Mouse (Mus musculus): ENCODE measurements around the gene Gpr87. TPM values are rescaled to one million over a fixed set of nuclear protein-coding genes. Genes with fewer than 3 reads are reported as not detected.

Gene Gpr87
- polyA plus RNA-seq, 1 experiment from 2014 or later = 0.31 TPM

GRCm38 (mm10) chr3:59210089-59210488 is 15.2 kb upstream of the Gpr87 start:
- H3K36me3 ChIP-seq (replicated peaks) = no peaks in the 10 kb centered on the region
- WGBS = 67% methylated on average over 8 of the region's 8 CpGs

DNA sequence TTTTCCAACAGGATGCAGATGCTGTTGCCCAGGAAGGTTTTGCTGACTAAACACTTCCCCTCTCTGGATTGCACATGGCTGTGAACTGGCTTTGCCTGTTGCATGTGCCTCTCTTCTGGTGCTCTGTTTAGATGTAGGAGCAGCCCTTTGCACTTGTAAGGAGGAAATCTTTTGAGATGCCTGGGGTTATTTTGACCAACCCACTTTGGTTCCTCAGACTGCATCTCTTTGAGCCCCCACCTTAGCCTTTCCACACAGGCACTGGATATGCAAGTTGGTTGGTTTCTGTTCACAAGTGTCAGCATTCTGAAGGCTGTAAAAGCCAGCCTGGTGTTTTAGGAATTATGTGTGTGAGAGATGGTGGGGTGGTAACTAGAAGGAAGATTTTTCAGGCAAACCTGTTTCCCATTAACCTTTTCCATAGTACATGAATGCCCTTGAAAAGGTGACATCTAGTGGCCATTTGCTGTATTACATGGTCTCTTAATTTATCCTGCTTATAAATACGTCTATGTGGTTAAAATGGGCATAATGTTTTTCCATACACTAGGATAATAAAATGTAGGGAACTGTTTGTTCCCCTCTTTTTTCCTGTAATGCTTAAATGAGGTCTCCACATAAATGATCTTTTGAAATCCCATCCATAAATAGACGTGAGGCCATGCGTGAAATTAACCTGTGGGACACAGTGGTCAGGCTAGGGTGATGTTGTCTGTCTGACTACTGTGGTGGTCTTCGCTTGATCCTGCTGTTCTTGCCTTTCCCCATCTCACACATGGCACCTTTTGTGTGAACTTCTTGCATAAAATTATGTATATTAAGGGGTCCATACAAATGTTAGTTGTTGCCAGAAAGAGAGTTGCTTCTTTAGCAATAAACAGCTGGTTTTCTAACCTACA is 14.0 kb upstream of the Gpr87 start:
- Histone ChIP-seq H3K27me3 (replicated peaks; ENCODE audit: low read depth, poor library complexity, severe bottlenecking) (no peaks in the 10 kb centered on the region), H3K27ac (replicated peaks) (no peak overlapping the region; the same call in 1 of the 2 replicates), H3K4me3 (no peak overlapping the region), H3K36me3 (replicated peaks) (no peaks in the 10 kb centered on the region), H3K9me3 (no peaks in the 10 kb centered on the region), H3K4me1 (peaks cover 4% of the 10 kb centered on the region; the same call in 1 of the 2 replicates)
- peak; percentile 18 for DNase-seq (ENCODE audit: low spot score)
- WGBS = 65% methylated on average over 4 of the region's 4 CpGs

More at GRCm38 (mm10) chr3:59210089-59210488, 15.2 kb upstream of the Gpr87 start:
- no peak overlapping the region for H3K27ac ChIP-seq (replicated peaks)
- no peaks in the 10 kb centered on the region for H3K9me3 ChIP-seq
- no peak overlapping the region for H3K4me3 ChIP-seq
- peaks cover 4% of the 10 kb centered on the region; the same call in 1 of the 2 replicates for H3K4me1 ChIP-seq
- H3K27me3 ChIP-seq (replicated peaks; ENCODE audit: low read depth, poor library complexity, severe bottlenecking) = no peaks in the 10 kb centered on the region
- no peak for DNase-seq (ENCODE audit: low spot score)

DNA sequence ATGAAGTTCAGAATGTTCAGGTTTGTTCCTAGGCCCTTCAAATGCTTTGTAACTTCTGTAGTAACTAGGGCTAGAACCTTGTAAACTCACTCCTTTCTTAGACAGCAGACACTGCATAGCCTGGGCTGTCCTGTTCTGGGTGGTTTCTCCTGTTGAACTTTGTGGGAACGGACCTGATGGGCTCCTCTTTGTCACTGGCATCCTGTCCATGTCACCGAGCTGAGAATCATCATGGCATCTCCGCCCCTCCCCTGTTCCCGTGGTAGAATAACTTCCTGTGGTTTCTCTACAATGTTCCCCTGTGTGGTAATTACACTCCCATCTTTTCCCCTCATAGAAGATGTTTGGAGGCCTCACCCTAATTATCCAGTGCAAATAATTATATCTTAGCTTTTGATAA is 11.0 kb upstream of the Gpr87 start:
- no peak for DNase-seq (ENCODE audit: low spot score)
- H3K4me3 ChIP-seq = no peak overlapping the region
- no peaks in the 10 kb centered on the region for H3K27me3 ChIP-seq (replicated peaks; ENCODE audit: low read depth, poor library complexity, severe bottlenecking)
- no peak overlapping the region for H3K27ac ChIP-seq (replicated peaks)
- no peaks in the 10 kb centered on the region for H3K9me3 ChIP-seq
- WGBS = 74% methylated on average over 4 of the region's 4 CpGs
- peaks cover 4% of the 10 kb centered on the region; the same call in 1 of the 2 replicates for H3K4me1 ChIP-seq
- H3K36me3 ChIP-seq (replicated peaks) = no peaks in the 10 kb centered on the region

GRCm38 (mm10) chr3:59204719-59205503 is 10.0 kb upstream of the Gpr87 start:
- no peak overlapping the region for H3K27ac ChIP-seq (replicated peaks)
- H3K4me1 ChIP-seq = peaks cover 4% of the 10 kb centered on the region; the same call in 1 of the 2 replicates
- no peaks in the 10 kb centered on the region for H3K36me3 ChIP-seq (replicated peaks)
- H3K4me3 ChIP-seq = no peak overlapping the region
- no peak for DNase-seq (ENCODE audit: low spot score)
- 84% methylated on average over 11 of the region's 11 CpGs for WGBS
- no peaks in the 10 kb centered on the region for H3K9me3 ChIP-seq
- no peaks in the 10 kb centered on the region for H3K27me3 ChIP-seq (replicated peaks; ENCODE audit: low read depth, poor library complexity, severe bottlenecking)

DNA sequence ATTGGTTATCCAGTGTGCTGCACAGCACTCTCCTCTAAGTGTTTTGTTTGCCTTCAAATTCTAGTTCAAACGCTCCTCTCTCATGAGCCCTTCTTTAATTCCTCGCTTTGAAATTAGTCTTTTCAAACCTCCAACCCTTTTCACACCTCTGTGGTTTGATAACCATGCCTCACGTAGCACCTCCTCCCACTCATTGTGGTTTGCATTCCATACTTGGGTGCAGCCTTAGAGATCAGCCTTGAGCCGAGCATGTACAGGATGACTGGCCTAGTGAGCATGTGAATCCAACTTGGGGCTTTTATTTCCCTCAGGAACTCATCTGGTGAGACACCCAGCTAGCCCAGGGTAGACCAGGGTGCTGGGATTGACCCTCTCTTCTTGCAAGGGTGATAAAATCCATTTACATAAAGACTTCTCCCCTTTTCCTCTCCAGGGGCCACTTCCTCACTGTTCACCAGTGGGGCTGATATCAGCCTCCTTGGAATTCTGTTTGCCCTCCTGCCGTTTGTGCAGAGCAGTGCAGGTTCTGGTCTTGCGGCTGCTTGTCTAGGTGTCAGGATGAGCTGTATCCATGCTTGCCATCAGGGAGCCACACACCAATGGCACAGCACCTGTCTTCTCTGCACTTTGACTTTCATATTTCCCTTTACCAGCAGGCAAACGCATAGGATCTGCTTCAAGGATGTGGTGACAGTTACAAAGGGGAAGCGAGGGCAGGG is 9.1 kb upstream of the Gpr87 start:
- H3K9me3 ChIP-seq = no peaks in the 10 kb centered on the region
- no peak for DNase-seq (ENCODE audit: low spot score)
- no peak overlapping the region for H3K4me3 ChIP-seq
- WGBS = 85% methylated on average over 8 of the region's 8 CpGs
- H3K36me3 ChIP-seq (replicated peaks) = no peaks in the 10 kb centered on the region
- peaks cover 4% of the 10 kb centered on the region; the same call in 1 of the 2 replicates for H3K4me1 ChIP-seq
- H3K27ac ChIP-seq (replicated peaks) = no peak overlapping the region
- no peaks in the 10 kb centered on the region for H3K27me3 ChIP-seq (replicated peaks; ENCODE audit: low read depth, poor library complexity, severe bottlenecking)

- no peaks in the 10 kb centered on the region for H3K4me1 ChIP-seq
- H3K9me3 ChIP-seq = no peaks in the 10 kb centered on the region
- 87% methylated on average over 4 of the region's 4 CpGs for WGBS
- H3K36me3 ChIP-seq (replicated peaks) = no peaks in the 10 kb centered on the region
- H3K27me3 ChIP-seq (replicated peaks; ENCODE audit: low read depth, poor library complexity, severe bottlenecking) = no peaks in the 10 kb centered on the region
- no peak overlapping the region for H3K27ac ChIP-seq (replicated peaks)
- DNase-seq (ENCODE audit: low spot score) = no peak
- no peak overlapping the region for H3K4me3 ChIP-seq
Measured at GRCm38 (mm10) chr3:59197329-59197948, 2.5 kb upstream of the Gpr87 start.

GRCm38 (mm10) chr3:59194099-59194498 is 805 bp downstream of the Gpr87 start:
- no peaks in the 10 kb centered on the region for H3K27me3 ChIP-seq (replicated peaks; ENCODE audit: low read depth, poor library complexity, severe bottlenecking)
- H3K36me3 ChIP-seq (replicated peaks) = no peaks in the 10 kb centered on the region
- no peaks in the 10 kb centered on the region for H3K9me3 ChIP-seq
- H3K4me3 ChIP-seq = no peak overlapping the region
- 87% methylated on average over 7 of the region's 7 CpGs for WGBS
- no peak for DNase-seq (ENCODE audit: low spot score)
- no peaks in the 10 kb centered on the region for H3K4me1 ChIP-seq
- no peak overlapping the region for H3K27ac ChIP-seq (replicated peaks)

DNA sequence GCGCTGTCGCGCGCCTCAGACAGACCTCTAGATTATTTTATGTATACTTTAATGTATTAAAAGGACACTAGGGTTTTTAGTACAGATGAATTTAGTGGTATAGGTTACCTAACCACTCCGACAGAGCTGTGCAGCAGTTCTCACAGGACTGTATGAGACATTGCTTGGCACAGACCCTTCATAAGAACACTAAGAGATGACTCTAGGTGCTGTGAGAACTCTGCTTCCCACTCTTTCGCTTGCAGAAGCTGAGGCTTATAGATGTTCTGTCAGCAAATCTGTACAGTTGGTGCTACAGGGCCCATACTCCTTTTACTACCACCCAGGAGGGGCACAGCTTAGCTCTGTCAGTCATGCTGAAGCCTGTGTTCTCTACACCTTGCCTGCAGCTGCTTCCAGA is 3.2 kb downstream of the Gpr87 start:
- Histone ChIP-seq H3K36me3 (replicated peaks) (no peaks in the 10 kb centered on the region), H3K4me1 (no peaks in the 10 kb centered on the region), H3K27me3 (replicated peaks; ENCODE audit: low read depth, poor library complexity, severe bottlenecking) (no peaks in the 10 kb centered on the region), H3K4me3 (no peak overlapping the region), H3K9me3 (no peaks in the 10 kb centered on the region), H3K27ac (replicated peaks) (no peak overlapping the region)
- WGBS = 95% methylated on average over 6 of the region's 6 CpGs
- DNase-seq (ENCODE audit: low spot score) = no peak

DNA sequence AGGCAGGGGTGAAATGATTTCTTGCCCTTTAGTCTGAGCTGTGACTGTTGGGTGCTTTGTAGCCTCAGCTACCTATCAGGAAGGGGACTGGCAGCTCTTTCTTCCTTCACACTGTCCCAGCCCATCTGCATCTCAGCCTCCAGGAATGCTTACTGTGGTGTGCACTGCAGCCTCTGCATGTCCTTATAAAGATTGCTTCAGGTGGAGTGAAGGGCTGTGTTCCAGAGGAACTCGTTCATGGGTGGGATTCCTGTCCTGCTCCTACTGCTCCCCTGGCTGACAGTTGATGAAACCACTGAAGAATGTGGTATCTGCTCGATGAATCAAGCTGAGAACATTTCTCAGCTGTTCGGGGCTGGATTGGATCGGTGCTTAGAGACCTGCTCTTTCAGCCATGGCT is 7.6 kb downstream of the Gpr87 start:
- Histone ChIP-seq H3K36me3 (replicated peaks) (no peaks in the 10 kb centered on the region), H3K27me3 (replicated peaks; ENCODE audit: low read depth, poor library complexity, severe bottlenecking) (no peaks in the 10 kb centered on the region), H3K27ac (replicated peaks) (no peak overlapping the region), H3K4me3 (no peak overlapping the region), H3K4me1 (no peaks in the 10 kb centered on the region), H3K9me3 (no peaks in the 10 kb centered on the region)
- no peak for DNase-seq (ENCODE audit: low spot score)
- 89% methylated on average over 4 of the region's 4 CpGs for WGBS

- Histone ChIP-seq H3K36me3 (replicated peaks) (no peaks in the 10 kb centered on the region), H3K4me3 (no peak overlapping the region), H3K27me3 (replicated peaks; ENCODE audit: low read depth, poor library complexity, severe bottlenecking) (no peaks in the 10 kb centered on the region), H3K9me3 (no peaks in the 10 kb centered on the region), H3K4me1 (no peaks in the 10 kb centered on the region), H3K27ac (replicated peaks) (no peak overlapping the region)
- DNase-seq (ENCODE audit: low spot score) = no peak
- 88% methylated on average over 4 of the region's 4 CpGs for WGBS
Measured at GRCm38 (mm10) chr3:59185662-59186061, 9.2 kb downstream of the Gpr87 start.

DNA sequence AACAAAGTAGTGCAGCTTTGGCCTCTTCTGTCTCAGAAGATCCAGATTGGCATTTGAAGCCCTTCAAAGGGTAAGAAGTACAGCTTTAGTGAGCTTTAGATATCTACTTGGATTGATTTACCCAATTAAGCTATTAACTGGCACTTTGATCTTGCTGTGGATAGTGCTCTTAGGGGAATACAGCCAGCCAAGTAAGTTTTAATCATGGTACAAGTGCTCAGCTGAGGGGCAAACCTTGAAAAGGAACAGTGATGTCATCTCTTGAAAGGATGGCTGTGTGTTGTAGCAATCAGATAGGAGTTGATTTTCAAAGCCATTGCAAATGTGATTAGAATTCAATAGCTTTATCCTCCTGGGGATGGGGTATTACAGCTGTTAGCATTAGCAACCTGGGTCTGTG is 12.8 kb downstream of the Gpr87 start:
- Histone ChIP-seq H3K36me3 (replicated peaks) (no peaks in the 10 kb centered on the region), H3K4me3 (no peak overlapping the region), H3K4me1 (no peaks in the 10 kb centered on the region), H3K27me3 (replicated peaks; ENCODE audit: low read depth, poor library complexity, severe bottlenecking) (no peaks in the 10 kb centered on the region), H3K9me3 (no peaks in the 10 kb centered on the region), H3K27ac (replicated peaks) (no peak overlapping the region)
- DNase-seq (ENCODE audit: low spot score) = no peak

DNA sequence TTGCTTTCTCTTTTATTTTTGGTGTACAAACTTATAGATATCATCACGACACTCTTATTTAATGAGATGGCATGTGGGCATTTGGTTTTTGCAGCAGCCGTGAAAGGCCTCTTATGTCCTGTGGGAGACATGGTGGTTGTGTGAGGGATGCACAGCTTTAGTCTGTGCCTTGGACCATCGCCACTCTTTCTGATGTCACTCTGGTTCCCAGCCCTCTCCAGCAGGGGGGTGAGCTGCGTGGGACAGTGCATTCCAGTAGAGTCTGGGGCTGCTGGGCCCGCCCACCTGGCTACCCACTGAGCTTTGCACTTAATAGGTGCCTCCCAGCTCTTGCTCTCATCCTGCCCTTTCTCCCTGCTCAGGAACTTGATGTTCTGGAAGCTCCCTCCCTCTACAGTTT is 13.8 kb downstream of the Gpr87 start:
- Histone ChIP-seq H3K27me3 (replicated peaks; ENCODE audit: low read depth, poor library complexity, severe bottlenecking) (no peaks in the 10 kb centered on the region), H3K27ac (replicated peaks) (no peak overlapping the region), H3K4me3 (no peak overlapping the region), H3K9me3 (no peaks in the 10 kb centered on the region), H3K36me3 (replicated peaks) (no peaks in the 10 kb centered on the region), H3K4me1 (no peaks in the 10 kb centered on the region)
- no peak for DNase-seq (ENCODE audit: low spot score)
- WGBS = 64% methylated on average over 5 of the region's 5 CpGs
